Mouse (Mus musculus) megakaryocyte, embryonic 14.5 days (primary cell): ENCODE data around the gene Celf2.

Experiments used
- FLI1 ChIP-seq: IDR thresholded peaks from 2 replicates; pipeline ENCODE4 v1.6.1; 2012; ENCODE audit warnings: low read length, inconsistent platforms, mixed read lengths
- GATA1 ChIP-seq: IDR thresholded peaks from 3 replicates; pipeline ENCODE4 v1.6.1; 2012; ENCODE audit warnings: mixed read lengths, low read length, inconsistent platforms, borderline replicate concordance

DNA sequence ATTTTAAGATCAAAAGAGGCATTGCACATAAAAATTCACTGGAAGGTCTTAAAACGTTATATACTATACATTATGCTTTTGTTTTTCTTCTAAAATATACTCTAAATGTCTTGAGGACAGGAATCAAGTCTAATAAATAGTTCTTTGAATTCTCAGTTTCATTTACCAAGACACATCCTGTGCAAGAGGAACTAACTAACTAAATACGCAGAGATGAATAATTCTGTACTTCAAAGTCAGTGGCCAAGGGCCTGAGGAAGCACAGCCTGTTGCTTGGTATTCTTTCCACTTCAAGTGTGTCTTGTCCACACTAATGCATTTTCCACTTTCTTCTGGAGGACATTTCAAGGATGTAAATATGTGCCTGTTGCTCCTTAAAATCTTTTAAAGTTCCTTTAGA is 766.2 kb downstream of the Celf2 start:
- TF ChIP-seq GATA1 (no peak), FLI1 (no peak)
